Mouse (Mus musculus) forebrain, embryonic 11.5 days (tissue): Measurements from ENCODE around the gene Mars. TPM values are rescaled to one million over a fixed set of nuclear protein-coding genes. Genes with fewer than 3 reads are reported as not detected.
A peak's percentile ranks its signal among the peaks of the same experiment; 100 is the strongest.

Experiments used
- ATAC-seq: fragments of 200-750 bp; cut with Nextera tagmentation; replicated peaks from 2 replicates; pipeline ENCODE4 v1.8.0; 2017; ENCODE audit warnings: moderate TSS enrichment; ENCODE audit not compliant: low FRiP score
- DNase-seq: peaks from one replicate; pipeline ENCODE4 v3.0.0-alpha.2; 2017; ENCODE audit warnings: low spot score
- H3K27ac ChIP-seq: fragments of 300-500 bp; sonication (generic); 2 replicates; pipeline ENCODE4 v1.5.1; 2014; ENCODE audit warnings: low read depth, low read length
- H3K27me3 ChIP-seq: fragments of 300-500 bp; sonication (generic); 2 replicates; pipeline ENCODE4 v1.6.1; 2014; ENCODE audit warnings: mild to moderate bottlenecking, low read length, mixed read lengths; ENCODE audit not compliant: control insufficient read depth, insufficient read depth
- H3K36me3 ChIP-seq: fragments of 300-500 bp; sonication (generic); 2 replicates; pipeline ENCODE4 v1.6.1; 2014; ENCODE audit warnings: mild to moderate bottlenecking, low read length, moderate library complexity, mixed read lengths; ENCODE audit not compliant: control insufficient read depth, insufficient read depth
- H3K4me1 ChIP-seq: fragments of 300-500 bp; sonication (generic); replicated peaks from 2 replicates; pipeline ENCODE4 v1.6.1; 2014; ENCODE audit warnings: low read length, mixed read lengths; ENCODE audit not compliant: control insufficient read depth, insufficient read depth
- H3K4me2 ChIP-seq: fragments of 300-500 bp; sonication (generic); 2 replicates; pipeline ENCODE4 v1.6.1; 2014; ENCODE audit warnings: low read depth, mild to moderate bottlenecking, low read length, moderate library complexity, mixed read lengths; ENCODE audit not compliant: severe bottlenecking
- H3K4me3 ChIP-seq: fragments of 300-500 bp; sonication (generic); 2 replicates; pipeline ENCODE4 v1.5.1; 2014; ENCODE audit warnings: low read depth, low read length
- H3K9ac ChIP-seq: fragments of 300-500 bp; sonication (generic); 2 replicates; pipeline ENCODE4 v1.6.1; 2014; ENCODE audit warnings: low read length
- H3K9me3 ChIP-seq: fragments of 300-500 bp; sonication (generic); 2 replicates; pipeline ENCODE4 v1.6.1; 2016; ENCODE audit warnings: low read length, mixed read lengths; ENCODE audit not compliant: control insufficient read depth
- WGBS: fragments of 180-500 bp; shearing (Covaris S2); extraction: QIAGEN DNeasy Blood & Tissue Kit; methylation state at CpG from one replicate; pipeline ENCODE4 v1.1.7; 2014; 5-methylcytosine and 5-hydroxymethylcytosine counted together
- polyA plus RNA-seq: library from polyadenylated mRNA; unstranded; fragments of >200 nt; fragmentation: Nextera tagmentation; extraction: Ambion mirVana; gene quantifications from 2 replicates; pipeline ENCODE4 v1.2.1, GENCODE M21; 2014

Mars gene
- polyA plus RNA-seq, 1 experiment from 2014 or later: 191 TPM

GRCm38 (mm10) chr10:127282620-127283215 is 28.9 kb downstream of the Mars start:
- H3K9ac ChIP-seq: no peak overlapping the region
- DNase-seq: peak; percentile 43
- 88% methylated on average over 13 of the region's 13 CpGs for WGBS
- no peaks in the 10 kb centered on the region for H3K27me3 ChIP-seq
- H3K4me2 ChIP-seq: no peak overlapping the region
- H3K27ac ChIP-seq: no peak overlapping the region
- H3K4me3 ChIP-seq: no peak overlapping the region
- peaks cover 13% of the 10 kb centered on the region for H3K4me1 ChIP-seq
- ATAC-seq: no peak
- H3K9me3 ChIP-seq: no peaks in the 10 kb centered on the region
- peaks cover 22% of the 10 kb centered on the region for H3K36me3 ChIP-seq

GRCm38 (mm10) chr10:127281316-127281715 is 30.3 kb downstream of the Mars start:
- no peak overlapping the region for H3K9ac ChIP-seq
- H3K4me3 ChIP-seq: no peak overlapping the region
- H3K27ac ChIP-seq: no peak overlapping the region
- H3K4me2 ChIP-seq: no peak overlapping the region
- ATAC-seq: no peak
- 92% methylated on average over 8 of the region's 8 CpGs for WGBS
- H3K27me3 ChIP-seq: no peaks in the 10 kb centered on the region
- no peaks in the 10 kb centered on the region for H3K9me3 ChIP-seq
- H3K36me3 ChIP-seq: peaks cover 22% of the 10 kb centered on the region
- no peak for DNase-seq
- H3K4me1 ChIP-seq: no peaks in the 10 kb centered on the region

- no peak overlapping the region for H3K27ac ChIP-seq
- H3K9ac ChIP-seq: no peak overlapping the region
- DNase-seq: no peak
- no peaks in the 10 kb centered on the region for H3K4me1 ChIP-seq
- H3K4me2 ChIP-seq: no peak overlapping the region
- H3K9me3 ChIP-seq: no peaks in the 10 kb centered on the region
- ATAC-seq: no peak
- WGBS: 89% methylated on average over 1 of the region's 2 CpGs
- H3K4me3 ChIP-seq: no peak overlapping the region
- H3K36me3 ChIP-seq: peaks cover 25% of the 10 kb centered on the region
- H3K27me3 ChIP-seq: no peaks in the 10 kb centered on the region
Measured at GRCm38 (mm10) chr10:127279730-127280129, 31.9 kb downstream of the Mars start.

GRCm38 (mm10) chr10:127274261-127275022 is 37.1 kb downstream of the Mars start:
- DNase-seq (peak; percentile 45), ATAC-seq (no peak)
- Histone ChIP-seq H3K27me3 (no peaks in the 10 kb centered on the region), H3K36me3 (peaks cover 3% of the 10 kb centered on the region), H3K4me1 (no peaks in the 10 kb centered on the region), H3K9me3 (no peaks in the 10 kb centered on the region), H3K4me2 (no peak overlapping the region), H3K4me3 (no peak overlapping the region), H3K9ac (no peak overlapping the region), H3K27ac (no peak overlapping the region)
- 89% methylated on average over 11 of the region's 11 CpGs for WGBS

GRCm38 (mm10) chr10:127272371-127272770 is 39.2 kb downstream of the Mars start:
- Histone ChIP-seq H3K27ac (no peak overlapping the region), H3K9ac (no peak overlapping the region), H3K27me3 (no peaks in the 10 kb centered on the region), H3K4me3 (no peak overlapping the region), H3K4me2 (no peak overlapping the region), H3K36me3 (peaks cover 3% of the 10 kb centered on the region; the same call in 1 of the 2 replicates), H3K4me1 (peaks cover 2% of the 10 kb centered on the region; the same call in 1 of the 2 replicates), H3K9me3 (no peaks in the 10 kb centered on the region)
- ATAC-seq (no peak), DNase-seq (no peak)
- 90% methylated on average over 5 of the region's 5 CpGs for WGBS

DNA sequence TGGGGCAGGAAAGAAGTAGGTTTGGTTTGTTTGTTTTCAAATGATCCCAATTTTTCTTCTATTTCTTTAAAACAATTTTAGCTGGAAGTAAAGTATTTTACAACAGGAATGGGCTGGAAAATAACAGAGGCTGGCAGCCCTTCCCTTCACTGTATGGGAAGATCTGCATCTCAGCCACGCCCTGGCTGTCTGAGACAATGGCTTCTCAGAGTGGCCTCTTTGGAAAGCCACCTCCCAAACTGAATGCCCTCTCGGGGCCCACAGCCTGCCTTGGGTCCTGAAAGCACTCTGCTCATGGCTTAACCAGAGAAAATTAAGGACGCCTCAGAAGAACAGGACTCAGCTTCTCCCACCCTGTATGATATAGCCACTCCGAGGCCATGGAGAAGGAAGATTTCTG is 41.7 kb downstream of the Mars start:
- ATAC-seq (no peak), DNase-seq (no peak)
- H3K27me3 ChIP-seq: no peaks in the 10 kb centered on the region
- no peak overlapping the region for H3K9ac ChIP-seq
- H3K27ac ChIP-seq: no peak overlapping the region
- peaks cover 8% of the 10 kb centered on the region for H3K4me1 ChIP-seq
- H3K4me3 ChIP-seq: no peak overlapping the region
- no peaks in the 10 kb centered on the region for H3K9me3 ChIP-seq
- H3K36me3 ChIP-seq: no peaks in the 10 kb centered on the region; the same call in 1 of the 2 replicates
- WGBS: 67% methylated on average over 4 of the region's 4 CpGs
- H3K4me2 ChIP-seq: no peak overlapping the region

DNA sequence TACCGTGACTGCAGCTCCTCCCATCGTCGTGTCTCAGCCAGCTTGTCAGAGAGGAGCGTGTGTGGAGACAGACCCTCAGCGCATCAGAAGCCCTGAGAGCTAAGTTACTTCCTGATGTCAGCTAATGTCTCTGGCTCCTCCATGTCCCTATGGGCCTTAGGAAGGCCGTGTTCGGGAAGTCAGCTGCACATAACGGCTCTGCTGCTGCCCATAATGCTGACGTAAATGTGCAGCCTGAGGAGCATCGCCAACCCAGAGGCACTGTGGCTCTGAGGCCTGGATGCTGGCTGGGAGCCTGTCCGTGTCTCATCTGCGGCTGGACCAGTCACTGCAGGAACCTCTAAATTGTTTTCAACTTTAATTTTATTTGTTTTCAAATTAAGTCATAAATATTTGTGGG is 42.5 kb downstream of the Mars start:
- Histone ChIP-seq H3K27me3 (peaks cover 4% of the 10 kb centered on the region; the same call in 1 of the 2 replicates), H3K9me3 (no peaks in the 10 kb centered on the region), H3K36me3 (no peaks in the 10 kb centered on the region; the same call in 1 of the 2 replicates), H3K9ac (no peak overlapping the region), H3K4me2 (no peak overlapping the region), H3K4me3 (no peak overlapping the region), H3K4me1 (peaks cover 8% of the 10 kb centered on the region), H3K27ac (no peak overlapping the region)
- 90% methylated on average over 12 of the region's 12 CpGs for WGBS
- DNase-seq (no peak), ATAC-seq (no peak)

DNA sequence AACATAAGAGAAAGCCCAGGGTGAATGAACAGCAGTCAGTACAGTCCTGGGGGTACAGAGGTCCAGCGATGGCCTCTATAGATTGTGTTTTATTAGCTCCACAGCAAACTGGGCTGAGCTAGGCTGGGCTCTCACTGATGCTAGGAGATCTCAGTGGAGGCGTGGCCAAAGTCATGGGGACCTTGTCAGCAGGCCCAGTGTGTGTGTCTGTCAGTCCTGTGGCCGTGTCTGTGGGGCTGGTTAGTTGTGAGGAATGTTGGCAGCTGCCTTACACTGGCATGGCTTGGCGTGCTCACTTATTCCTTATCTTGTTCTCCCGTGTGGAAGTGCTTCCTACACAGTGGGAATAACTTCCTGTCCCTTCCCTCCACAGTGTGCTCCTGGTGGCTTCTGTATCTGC is 43.2 kb downstream of the Mars start:
- DNase-seq (no peak), ATAC-seq (no peak)
- no peak overlapping the region for H3K4me3 ChIP-seq
- H3K27me3 ChIP-seq: peaks cover 8% of the 10 kb centered on the region; the same call in 1 of the 2 replicates
- peaks cover 8% of the 10 kb centered on the region for H3K4me1 ChIP-seq
- no peak overlapping the region for H3K27ac ChIP-seq
- H3K9ac ChIP-seq: no peak overlapping the region
- no peaks in the 10 kb centered on the region for H3K9me3 ChIP-seq
- 80% methylated on average over 5 of the region's 5 CpGs for WGBS
- no peak overlapping the region for H3K4me2 ChIP-seq
- no peaks in the 10 kb centered on the region; the same call in 1 of the 2 replicates for H3K36me3 ChIP-seq
